Mouse (Mus musculus) lung, postnatal 0 days (tissue): Measurements from ENCODE around the gene Zfp456.

Source experiments
- CTCF ChIP-seq: IDR thresholded peaks from 2 replicates; pipeline ENCODE4 v1.5.1; 2016; ENCODE audit warnings: antibody characterized with exemption, mild to moderate bottlenecking
- EP300 ChIP-seq: IDR thresholded peaks from 2 replicates; pipeline ENCODE4 v1.6.1; 2016; ENCODE audit warnings: antibody characterized with exemption, mild to moderate bottlenecking, control low read depth

GRCm38 (mm10) chr13:67420558-67421206 lies 45.1 kb upstream of the Zfp456 start:
- TF ChIP-seq EP300 (no peak), CTCF (no peak)
